Mouse (Mus musculus): ENCODE measurements at regions not wholly inside any gene's neighbourhood (a gene's known extent, or its start where the extent isn't known, plus 50 kb on each side); places are given as distances from the start of the nearest gene placed in this dataset.

DNA sequence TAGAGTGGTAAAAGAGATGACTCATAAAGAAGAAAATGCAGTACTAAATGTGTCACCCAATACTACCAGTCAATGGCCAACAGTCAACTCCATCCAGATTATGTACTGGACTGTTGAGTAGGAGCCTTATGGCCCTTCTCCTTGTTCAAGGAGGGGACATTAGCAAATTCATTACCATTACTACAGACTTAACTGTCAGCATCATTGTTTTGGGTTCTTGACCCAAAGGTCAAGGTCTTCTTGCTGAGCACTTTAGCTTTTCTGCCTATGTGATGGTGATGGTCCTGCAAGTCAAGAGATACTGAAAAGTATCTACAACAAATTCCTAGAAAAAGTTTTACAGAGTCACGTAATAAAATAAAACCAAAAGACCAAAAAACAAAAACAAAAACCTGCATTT, 1251.4 kb downstream of the Gm37988 start:
- DNase-seq, result no peak

DNA sequence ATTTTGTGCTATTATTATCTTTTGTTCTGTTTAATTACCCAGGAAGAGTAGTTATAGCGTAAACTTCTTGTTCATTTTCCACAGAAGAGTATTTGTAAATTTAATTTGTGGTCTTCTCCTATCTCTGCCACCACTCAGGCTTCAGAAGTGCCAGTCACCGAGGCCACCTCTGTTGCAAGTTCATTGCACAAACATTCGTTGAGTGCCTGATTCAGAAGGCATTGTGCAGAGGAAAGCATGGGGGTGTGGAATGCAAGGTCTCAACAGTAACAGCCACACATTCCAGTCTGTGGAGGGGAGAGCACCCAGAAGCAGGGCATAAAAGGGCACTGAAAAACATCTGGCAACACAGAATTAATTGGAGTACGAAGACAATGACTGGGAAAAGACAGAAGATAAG, 1268.9 kb downstream of the Gm37988 start:
- no peak for DNase-seq

DNA sequence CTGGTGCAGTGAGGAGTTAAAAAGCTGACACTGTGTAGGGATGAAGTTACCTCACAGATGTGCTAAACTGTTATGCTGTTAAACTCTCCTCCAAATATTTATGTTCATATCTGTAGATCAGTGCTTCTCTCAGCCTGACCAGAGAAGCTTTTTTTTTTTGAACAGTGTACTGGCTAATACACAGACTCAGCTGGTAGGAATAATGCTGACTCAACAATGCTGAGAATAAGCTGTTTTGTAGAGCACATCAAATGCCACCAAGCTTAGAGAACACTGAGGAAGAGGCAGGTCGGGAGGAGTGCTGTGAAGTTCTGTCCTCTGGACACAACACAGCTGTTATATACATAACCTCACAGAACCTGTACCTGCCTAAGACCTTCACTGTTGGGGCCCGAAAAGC, 1274.2 kb downstream of the Gm37988 start:
- no peak for DNase-seq

DNA sequence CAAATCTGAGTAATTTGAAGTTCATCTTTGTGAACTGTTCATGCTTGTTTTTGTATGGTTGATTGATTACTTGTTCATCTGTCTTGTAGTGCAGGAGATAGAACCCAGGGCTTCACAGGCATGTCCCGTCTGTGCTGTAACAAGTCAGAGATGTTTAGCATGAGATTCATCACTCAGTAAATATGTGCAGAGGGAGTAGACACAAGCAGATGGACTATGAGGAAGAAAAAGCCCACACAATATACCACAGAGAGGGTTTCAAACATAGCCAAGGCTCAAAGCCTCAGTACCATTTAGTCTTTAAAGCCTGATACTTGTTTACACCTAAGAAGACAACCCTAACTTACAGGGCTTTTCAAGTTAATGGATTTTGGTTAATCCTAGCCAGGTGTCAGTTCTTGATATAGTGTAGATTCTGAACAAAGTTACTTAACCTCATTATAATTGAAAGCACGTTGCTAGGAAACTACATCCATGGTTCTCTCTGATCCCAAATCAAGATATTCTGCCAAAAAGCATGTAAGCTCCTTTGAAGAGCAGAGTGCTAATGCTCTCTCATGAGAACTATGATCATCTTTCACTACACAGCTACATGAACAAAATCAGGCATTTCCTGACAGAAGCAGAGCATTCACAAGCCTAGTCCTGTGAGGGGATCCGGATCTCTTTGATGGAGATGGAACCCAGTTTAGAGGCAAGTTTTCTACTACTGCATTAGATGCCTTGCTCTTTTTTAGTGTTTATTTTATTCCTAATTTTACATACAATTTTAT, 1286.7 kb downstream of the Gm37988 start:
- no peak for DNase-seq

DNA sequence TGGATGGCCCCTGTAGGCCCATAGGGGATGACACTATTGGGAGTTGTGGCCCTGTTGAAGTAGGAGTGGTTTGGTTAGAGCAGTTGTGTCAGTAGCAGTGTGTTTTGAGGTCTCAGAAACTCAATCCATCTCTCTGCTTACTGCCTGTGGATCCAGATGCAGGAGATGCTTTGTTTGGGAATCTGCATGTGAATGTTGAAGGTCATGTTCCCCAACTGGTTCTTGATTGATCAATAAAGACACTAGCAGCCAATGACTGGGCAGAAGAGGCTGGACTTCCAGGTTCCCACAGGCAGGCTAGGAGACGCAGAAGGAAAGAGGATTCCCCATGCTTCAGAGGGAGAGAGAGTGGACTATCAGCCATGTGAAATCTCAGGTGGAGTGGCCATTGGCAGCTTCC, 1309.9 kb downstream of the Gm37988 start:
- DNase-seq, result no peak

DNA sequence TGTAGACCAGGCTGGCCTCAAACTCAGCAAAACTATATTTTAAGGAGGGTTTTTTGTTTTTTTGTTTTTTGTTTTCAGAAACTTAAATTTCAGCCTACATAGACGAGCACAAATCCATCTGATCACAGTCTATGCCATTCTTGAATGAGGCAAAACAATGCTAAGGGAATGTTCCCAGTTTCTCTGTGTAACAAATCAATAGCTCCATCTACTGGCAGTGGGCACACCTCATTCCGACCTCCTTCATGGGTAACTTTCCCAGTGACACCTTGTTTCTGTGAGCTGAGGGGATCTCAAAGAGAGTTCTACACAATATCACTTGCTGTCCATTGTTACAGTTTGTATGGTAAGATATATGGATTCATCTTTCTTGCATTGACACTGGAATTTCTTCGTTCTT, 1327.4 kb downstream of the Gm37988 start:
- DNase-seq, result peak; percentile 5 to 10

DNA sequence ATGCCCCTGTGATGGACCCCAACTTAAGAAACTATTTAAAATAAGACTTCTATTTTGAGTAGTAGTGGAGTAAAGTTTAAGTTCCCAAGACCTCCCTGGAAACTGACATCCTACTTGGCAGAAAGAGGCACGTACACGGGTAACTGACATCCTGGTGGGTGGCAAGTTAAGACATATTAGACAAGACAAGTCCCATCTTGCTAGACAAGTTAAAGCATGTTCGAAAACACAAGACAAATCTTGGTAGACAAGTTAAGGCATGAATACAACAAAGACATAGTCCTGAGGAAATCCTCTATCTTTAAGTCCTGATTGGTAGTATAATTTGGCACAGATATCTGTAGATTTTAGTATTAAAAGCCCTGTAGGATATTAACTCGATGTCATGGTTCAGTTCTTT, 1332.6 kb downstream of the Gm37988 start:
- DNase-seq, result no peak

DNA sequence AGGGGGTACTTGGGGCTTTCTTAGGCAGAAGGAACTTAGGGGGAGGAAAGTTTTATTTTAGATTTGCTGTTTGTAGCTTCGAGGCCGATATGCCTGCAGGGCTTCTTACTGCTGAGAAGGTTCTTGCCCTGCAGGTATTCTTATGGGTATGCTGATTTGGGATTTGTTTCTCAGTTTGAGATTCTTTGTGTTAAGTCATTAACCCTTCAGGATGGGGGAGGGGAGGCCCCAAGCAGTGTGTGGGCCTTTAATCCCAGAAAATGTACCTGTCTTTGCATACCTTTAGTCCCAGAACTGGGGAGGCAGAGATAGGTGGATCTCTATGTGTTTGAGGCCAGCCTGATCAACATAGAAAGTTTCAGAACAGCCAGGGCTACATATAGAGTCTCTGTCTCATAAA, 1335.1 kb downstream of the Gm37988 start:
- no peak for DNase-seq

DNA sequence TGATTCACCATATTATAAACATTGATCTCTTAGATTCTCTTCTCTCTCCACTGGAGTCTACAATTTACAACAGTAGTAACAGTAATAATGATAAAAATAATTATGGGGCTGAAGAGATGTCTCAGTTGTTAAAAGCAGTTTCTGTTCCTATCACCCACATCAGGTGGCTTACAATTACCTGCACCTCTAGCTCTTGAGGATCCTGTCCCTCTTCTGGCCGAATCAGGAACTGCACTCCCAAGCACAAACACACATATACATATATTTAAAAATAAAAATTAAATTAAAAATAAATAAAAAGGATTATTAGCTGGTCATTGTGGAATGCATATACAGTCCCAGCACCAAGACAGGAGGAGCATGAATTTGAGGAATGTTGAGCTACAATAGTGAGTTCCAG, 1336.2 kb downstream of the Gm37988 start:
- DNase-seq, result peak; percentile 4 to 20

DNA sequence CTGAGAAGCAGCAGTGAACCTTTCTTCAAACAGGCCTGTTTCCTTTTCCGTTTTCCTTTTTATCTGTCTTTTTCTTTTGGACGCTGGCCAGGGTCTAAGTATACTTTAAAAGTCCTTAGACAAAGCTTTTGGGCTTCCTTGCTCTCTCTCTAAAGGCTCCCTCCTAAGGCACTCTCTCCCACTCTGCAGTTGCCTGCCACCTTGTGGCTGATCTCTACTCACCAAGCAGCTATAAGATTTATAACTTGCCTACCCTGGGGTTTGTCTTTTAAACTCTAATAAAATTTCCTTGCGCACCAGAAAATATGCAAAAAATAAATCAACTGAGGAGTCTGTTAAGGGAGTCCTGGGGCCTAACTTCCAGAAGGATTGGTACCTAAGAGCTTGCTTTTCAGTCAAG, 1344.7 kb downstream of the Gm37988 start:
- peak in 1 of 2 experiments; percentile 12 for DNase-seq

All from cerebellum, postnatal 14 days (tissue).